Mouse (Mus musculus): ENCODE results near the gene Snta1.
"Not testable (repeated sequence)": the region's sequence is repeated elsewhere in the genome, so short reads cannot be mapped to it uniquely, and the experiment has no call there.

Snta1 gene

GRCm38 (mm10) chr2:154372151-154372829, 35.6 kb downstream of the Snta1 start:
- peak; percentile 86 for DNase-seq

- DNase-seq, result no peak
These were observed 40.4 kb downstream of the Snta1 start for GRCm38 (mm10) chr2:154367510-154367909.

- not testable (repeated sequence) for DNase-seq
These were observed 53.9 kb downstream of the Snta1 start for GRCm38 (mm10) chr2:154354000-154354425.

- no peak for DNase-seq
These were observed 59.7 kb downstream of the Snta1 start for GRCm38 (mm10) chr2:154348152-154348551.

GRCm38 (mm10) chr2:154339356-154339755, 68.5 kb downstream of the Snta1 start:
- DNase-seq, result no peak

GRCm38 (mm10) chr2:154338161-154338560, 69.7 kb downstream of the Snta1 start:
- no peak for DNase-seq

- no peak for DNase-seq
These were observed 72.3 kb downstream of the Snta1 start for GRCm38 (mm10) chr2:154335572-154335971.

- no peak for DNase-seq
These were observed 81.0 kb downstream of the Snta1 start for GRCm38 (mm10) chr2:154326852-154327251.

Data from kidney, adult 11 months (tissue).